Mouse (Mus musculus) T-helper 17 cell (primary cell): ENCODE results near the gene Eddm3b.

Source experiments
- in situ Hi-C, 2 experiments: fragments of 300-600 bp; cut with MboI, MseI; formaldehyde crosslinking; loops; 1 replicate in 1 of 2; 2 replicates in 1 of 2; pipeline ENCODE4 v1.15.1; 2025; ENCODE audit warnings: high pct_unique_total_duplicates in 2 of 2

Eddm3b gene

DNA sequence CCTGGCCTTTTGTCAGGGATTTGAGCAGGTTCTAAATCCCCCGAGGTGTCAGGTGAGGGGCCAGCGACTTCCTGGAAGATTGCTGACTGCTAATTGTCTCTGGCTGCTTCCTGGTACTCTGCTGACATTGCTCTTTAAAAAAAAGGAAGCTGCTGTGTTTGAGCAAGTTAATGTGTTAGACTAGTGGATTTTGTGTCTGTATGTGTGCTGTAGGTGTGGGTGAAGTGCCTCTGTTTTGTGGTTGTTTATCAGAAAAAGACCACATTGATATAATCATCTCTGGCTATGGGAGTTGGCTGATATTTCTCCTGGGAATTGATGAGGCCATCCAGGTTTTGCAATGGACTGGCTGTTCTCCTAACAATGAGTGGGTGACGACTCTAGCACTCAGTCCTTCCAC lies 20.7 kb upstream of the Eddm3b start:
- in situ Hi-C loops = no loop called here

DNA sequence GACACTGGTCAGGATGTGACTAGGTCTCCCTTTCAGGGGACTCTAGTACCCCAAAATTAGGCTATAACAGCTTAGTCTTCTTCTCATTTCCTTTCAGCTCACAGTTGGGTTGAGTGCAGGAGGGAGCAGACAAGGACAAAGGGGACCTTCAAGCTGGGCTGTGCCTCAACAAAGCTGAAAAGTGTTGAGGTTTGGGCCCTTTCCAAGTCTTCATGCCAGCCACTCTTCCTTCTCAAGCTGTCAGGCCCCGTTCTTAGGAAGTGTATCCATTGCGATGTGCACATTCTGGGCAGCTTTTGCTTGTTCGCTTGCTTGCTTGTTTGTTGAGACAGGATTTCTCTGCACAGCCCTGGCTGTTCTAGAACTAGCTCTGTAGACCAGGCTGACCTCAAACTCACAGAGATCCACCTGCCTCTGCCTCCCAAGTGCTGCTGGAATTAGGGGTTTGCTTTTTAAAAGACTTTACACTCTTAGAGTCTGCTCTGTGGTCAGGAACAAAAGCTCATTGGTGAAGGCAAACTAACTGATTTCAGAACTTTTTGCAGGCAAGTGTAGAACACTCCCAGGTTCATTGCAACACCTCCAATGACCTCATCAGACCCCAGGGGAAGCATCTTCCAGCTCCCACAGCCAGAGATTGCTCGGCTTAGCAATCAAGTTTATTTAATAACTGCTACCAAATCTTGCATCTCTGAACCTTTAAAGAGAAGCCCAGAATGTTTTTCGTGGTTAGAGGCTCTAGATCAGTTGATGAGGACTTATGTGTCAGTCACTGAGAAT lies 19.9 kb upstream of the Eddm3b start:
- in situ Hi-C loops = no loop called here

DNA sequence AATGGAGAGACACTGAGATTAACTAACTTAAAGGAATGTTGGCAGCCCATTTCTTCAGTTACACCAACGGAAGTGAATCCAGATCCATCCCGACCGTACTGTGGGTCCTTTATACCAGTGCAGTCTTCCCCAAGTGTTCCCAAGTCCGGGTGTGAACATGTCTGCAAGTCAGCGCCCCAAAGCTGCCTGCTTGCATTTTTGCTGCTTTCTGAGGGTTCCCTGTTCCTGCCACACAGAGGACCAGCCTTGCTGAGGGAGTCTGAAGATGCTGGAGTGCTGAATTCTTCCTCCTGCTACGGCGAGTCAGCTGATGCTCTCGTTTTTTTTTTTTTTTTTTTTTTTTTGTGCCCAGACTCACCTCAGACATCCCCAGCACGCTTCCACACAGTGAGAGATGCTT lies 19.3 kb upstream of the Eddm3b start:
- in situ Hi-C loops = loop anchor here (5.0 kb wide), 1 partner anchor 63 kb away; no protein-coding TSS in a partner anchor

DNA sequence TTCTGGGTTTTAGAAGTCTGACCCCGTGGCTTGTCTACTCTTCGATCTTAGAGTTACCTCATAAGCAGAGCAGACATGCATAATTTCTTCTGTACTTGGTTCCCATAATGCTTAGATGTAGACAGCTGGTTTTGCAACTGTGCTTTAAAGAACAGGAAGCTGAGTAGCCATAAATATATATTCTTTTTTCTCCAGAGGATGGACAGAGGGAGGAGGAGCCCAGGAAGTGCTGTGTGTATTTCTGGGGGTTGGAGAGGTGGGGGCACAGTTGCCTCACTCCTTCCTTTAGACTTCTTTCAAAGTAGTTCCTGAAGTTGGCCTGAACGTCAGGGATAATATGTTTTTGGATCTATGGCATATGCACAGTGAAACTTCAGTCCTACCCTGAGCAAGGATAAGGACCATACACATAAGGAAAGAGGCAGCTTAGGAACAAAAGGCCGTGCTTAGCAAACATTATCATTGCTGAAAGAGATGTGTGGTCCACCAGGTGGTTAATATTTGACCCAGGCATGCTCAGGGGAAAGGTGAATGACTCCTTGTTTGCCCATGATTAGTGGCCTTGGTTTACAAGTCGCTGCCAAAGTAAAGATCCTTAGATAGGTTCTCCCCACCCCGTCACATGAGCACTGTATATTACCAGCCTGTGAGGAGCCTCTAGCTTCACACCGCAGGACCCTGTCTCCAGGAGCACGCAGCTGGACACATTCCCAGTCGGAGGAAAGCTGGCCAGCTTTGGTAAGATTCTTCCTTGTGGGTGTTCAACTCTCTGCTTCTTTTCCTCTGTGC lies 18.3 kb upstream of the Eddm3b start:
- in situ Hi-C loops = loop anchor here (5.0 kb wide), 1 partner anchor 64 kb away; no protein-coding TSS in a partner anchor

DNA sequence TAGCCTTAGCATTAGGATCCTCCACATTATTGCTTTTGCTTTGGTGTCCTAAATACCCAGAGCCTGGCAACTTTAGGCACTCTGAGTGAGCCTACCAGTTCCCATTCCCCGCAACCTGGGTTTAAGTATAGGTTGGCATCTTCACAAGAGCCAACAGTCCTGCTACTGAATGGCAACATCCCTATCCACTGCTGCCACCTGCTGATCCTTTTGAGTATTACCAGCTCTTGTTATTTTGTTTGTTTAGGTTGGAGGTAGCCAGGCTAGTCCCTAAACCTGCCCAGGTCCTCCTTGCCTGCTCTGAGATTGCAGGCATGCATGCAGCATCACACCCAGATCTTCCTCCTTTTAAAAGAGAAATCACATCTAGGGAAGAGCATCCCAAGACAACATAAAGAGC lies 15.9 kb upstream of the Eddm3b start:
- in situ Hi-C loops = loop anchor here (5.0 kb wide), 1 partner anchor 66 kb away; no protein-coding TSS in a partner anchor

DNA sequence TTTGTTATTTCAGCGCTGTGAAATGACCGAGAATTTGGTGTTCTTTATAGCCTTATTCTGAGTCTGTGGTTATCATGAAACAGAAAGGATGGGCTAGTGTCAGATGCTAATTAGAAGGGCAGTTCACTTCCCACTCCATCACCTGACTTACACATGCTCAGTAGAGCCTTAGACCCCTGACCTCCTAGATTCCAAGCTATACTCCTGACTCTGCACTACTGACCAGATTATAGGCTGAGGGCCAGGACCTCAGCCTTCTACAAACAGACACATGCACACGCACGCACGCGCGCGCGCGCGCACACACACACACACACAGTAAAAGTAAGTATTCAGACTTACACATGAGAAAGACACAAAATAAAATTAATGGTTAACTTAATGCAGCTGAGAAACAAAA lies 15.3 kb upstream of the Eddm3b start:
- in situ Hi-C loops = loop anchor here (5.0 kb wide), 1 partner anchor 67 kb away; no protein-coding TSS in a partner anchor

DNA sequence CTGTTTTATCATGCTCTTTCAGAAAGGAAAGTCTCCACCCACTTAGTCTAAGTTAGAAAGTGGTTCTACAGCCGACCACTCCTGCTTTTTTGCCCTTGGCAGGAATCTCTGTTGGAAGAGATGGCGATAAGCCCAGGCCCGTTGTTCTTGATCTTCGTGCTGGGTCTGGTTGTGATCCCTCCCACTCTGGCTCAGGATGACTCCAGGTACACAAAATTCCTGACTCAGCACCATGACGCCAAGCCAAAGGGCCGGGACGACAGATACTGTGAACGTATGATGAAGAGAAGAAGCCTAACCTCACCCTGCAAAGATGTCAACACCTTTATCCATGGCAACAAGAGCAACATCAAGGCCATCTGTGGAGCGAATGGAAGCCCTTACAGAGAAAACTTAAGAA lies 12.9 kb upstream of the Eddm3b start:
- in situ Hi-C loops = loop anchor here (5.0 to 25.0 kb wide), 4 partner anchors 34 to 1039 kb away; no protein-coding TSS in a partner anchor

DNA sequence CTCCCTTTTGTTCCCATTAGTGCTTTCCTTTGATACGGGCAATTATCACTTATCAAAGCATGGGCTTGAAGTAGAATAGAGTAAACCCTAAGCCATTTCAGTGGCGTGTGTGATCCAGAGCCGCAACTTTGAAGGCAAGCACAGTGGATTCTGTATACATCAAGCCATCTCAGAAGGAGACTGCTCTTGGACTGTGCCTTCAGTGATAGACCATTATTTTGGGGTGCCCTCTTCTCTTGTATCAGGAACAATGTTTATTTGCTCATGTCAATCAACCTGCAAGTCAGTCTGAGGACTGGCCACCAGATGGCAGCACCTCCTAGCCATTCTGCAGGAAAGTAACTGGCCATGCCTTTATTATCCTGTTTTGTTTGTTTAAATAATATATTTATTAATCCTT lies 11.0 kb upstream of the Eddm3b start:
- in situ Hi-C loops = loop anchor here (5.0 to 25.0 kb wide), 4 partner anchors 36 to 1041 kb away; no protein-coding TSS in a partner anchor

DNA sequence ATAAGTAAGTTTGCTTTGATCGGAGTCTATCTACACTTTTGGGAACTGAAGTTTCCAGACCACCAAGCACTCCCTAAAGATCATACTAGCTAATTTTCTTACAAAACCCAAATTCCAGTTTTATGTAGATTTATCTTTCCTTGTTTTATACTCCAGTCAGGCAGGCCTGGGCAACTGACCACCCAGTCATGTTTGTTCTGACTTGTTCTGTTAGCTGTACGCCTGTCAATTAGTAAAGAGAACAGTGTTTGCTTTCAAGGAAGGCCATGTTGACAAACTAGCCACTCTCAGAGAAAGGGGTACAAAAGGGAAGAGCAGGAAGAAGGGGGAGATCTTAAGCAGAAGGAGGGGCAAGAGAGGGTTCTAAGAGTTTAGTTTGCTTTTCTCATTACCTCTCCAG lies 9.9 kb upstream of the Eddm3b start:
- in situ Hi-C loops = loop anchor here (5.0 to 25.0 kb wide), 4 partner anchors 37 to 1042 kb away; no protein-coding TSS in a partner anchor

DNA sequence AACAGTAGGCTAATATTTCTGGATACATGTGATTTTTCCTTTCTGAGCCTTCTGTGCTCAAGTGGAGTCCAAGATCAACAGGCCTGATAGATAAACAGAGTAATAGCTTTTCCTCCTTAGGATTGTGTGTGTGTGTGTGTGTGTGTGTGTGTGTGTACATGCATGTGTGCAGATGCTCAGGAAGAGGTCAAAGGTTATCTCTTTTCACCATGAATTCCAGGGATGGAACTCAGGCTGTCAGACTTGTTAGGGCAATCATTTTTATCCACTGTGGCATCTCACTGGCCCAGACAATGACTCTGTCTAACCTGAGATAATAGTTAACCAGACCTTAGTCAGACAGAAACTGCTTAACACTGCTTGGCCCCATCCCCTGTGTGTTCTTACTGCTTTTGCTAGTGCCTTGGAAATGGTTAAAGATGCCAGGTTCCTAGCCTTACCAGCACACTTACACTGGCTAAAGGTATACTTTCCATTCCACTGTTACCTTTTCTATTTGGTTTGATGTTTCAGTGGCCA lies 7.7 kb upstream of the Eddm3b start:
- in situ Hi-C loops = loop anchor here (10.0 to 25.0 kb wide), 3 partner anchors 138 to 1044 kb away; no protein-coding TSS in a partner anchor

DNA sequence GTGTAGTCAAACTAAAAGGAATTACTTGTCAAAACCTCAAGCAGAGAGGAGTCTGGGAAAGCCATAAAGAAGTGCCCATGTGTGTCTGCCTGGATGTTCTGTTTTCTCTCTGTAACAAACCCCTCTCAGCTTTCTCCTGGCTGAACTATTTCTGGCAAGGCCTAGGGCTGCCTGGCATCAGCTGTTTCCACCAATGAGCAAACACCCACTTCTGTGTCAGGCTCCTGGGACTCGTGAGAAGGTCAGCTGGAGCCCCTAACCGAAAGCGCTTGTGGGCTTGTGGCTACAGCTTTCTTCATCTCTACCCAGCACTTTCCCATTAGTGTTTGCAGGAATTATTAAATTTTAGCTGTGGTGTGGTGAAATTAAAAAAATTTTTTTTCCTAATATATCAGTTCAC lies 2.3 kb upstream of the Eddm3b start:
- in situ Hi-C loops = loop anchor here in 1 of 2 experiments (5.0 to 25.0 kb wide), 2 partner anchors 155 to 1050 kb away; no protein-coding TSS in a partner anchor

DNA sequence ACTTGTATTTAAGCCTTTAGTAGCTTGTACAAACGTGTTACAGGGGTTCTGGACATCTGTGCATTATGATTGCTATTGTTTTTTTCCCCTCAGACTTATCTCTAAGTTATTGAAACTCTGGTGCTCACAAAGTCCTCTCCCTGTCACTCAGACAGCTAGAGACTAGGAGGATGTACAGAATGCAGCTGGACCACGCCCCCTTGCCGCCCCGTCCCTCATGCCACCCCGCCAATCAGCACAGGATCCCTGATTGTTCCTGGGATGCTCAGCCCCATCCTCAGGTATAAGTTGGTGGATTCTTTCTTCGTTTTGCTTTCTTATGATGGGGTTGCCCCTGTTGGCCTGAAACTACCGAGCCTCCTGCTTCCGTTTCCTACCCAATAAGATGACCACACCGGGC lies 750 bp upstream of the Eddm3b start:
- in situ Hi-C loops = loop anchor here in 1 of 2 experiments (5.0 to 25.0 kb wide), 2 partner anchors 154 to 1051 kb away; no protein-coding TSS in a partner anchor

DNA sequence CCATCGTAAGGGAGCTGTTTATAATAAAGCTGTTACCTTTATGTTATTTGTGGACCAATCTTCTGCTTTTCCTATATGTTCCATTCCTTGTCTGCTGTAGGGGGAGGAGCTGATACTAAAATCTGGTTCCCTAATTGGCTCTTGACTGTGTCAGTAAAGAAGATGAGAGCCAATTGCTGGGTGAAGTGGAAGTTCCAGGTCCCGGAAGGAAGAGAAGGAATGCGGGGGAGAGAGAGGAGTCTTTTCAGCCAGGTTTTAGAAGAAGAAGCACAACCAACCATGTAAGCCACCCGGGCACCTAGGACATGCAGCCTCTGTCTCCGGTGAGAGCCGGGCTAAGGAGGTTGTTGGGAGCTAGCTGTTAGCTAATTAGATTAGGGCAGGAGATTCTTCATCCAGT lies 11.5 kb downstream of the Eddm3b start:
- in situ Hi-C loops = loop anchor here in 1 of 2 experiments (10.0 kb wide), 1 partner anchor 1101 kb away; no protein-coding TSS in a partner anchor

DNA sequence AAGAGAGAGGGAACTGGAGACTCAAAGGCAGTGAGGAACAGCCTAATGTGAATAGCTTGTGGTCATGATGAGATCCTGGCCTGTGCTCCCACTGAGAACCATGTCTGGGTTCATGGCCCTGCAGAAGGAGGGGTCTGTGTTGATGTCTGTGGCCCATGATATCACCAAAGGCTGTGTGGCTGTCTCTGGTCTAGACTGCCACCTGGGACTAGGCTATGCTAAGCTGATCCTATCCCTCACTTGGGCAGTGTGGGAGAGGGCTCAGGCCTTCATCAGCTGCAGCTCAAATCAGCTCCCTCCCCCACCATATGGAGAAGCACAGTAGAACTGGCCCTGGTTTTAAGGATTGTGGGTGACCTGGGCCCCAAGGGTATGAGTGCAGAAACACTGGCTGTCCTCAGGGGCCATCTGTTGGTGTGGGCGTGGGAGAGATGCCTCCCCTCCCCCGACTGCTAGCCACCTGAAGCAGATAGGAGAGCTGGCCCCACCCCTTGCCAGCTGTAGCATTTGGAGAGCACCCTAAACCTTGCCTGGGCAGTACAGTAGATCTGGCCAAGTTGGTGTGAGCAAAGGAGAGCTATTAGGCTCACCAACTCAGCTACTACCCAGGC lies 13.5 kb downstream of the Eddm3b start:
- in situ Hi-C loops = loop anchor here in 1 of 2 experiments (10.0 kb wide), 1 partner anchor 1103 kb away; no protein-coding TSS in a partner anchor

DNA sequence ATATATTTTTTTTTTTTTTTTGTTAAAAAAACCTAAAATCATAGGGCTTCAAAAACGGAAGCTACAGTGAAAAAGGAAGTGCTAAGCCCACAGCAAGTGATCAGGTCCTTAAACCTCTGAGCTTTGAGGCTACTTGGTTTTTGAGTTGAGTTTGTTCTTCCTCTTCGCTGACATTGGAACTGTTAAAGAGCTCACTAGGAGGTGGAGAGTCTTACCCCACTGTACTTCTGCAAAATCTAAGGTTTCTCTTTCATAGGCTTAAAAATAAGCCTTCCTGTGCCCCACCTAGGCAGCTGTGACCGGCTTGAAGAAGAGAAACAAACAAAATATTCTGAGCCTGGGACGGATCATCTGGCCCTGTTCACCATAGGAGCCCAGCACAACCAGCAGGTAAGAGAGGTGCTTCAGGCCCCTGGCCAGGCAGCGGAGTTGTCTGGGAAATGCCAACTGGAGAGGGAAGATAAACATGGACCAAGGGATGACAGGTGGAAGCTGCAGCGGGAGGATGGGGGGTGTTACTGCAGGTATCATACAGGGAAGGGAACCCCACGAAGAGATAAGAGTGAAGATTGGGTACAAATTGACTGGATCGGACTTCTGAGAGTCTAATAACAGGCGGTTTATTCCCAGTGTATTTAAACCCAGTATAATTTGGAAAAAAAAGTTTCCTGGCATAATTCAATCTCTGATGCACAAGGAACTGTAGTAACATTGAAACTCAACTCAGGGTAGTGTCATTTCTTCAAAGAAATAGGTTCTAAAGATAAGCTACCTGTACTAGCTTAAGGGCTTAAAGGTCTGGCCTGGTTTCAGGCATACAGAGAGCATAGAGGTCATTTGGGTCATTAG lies 14.8 kb downstream of the Eddm3b start:
- in situ Hi-C loops = loop anchor here in 1 of 2 experiments (10.0 kb wide), 1 partner anchor 1104 kb away; no protein-coding TSS in a partner anchor

DNA sequence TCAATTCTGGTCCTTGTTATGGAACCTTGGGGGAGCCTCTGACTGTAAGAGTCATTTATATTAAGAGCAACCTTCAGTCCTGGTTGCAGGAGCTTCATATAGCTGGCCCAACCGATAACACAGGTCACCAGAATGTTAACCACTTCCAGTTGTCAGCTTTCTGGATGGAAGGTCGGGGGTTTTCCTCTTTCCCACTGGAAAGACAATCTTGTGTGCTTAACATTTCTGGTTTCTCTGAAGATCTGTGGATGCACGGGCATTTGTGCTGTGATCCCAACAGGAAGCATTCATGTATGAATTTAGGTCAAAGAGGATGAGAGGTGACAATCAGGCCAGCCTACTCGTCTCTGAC lies 15.4 kb downstream of the Eddm3b start:
- in situ Hi-C loops = loop anchor here in 1 of 2 experiments (10.0 kb wide), 1 partner anchor 1105 kb away; no protein-coding TSS in a partner anchor

DNA sequence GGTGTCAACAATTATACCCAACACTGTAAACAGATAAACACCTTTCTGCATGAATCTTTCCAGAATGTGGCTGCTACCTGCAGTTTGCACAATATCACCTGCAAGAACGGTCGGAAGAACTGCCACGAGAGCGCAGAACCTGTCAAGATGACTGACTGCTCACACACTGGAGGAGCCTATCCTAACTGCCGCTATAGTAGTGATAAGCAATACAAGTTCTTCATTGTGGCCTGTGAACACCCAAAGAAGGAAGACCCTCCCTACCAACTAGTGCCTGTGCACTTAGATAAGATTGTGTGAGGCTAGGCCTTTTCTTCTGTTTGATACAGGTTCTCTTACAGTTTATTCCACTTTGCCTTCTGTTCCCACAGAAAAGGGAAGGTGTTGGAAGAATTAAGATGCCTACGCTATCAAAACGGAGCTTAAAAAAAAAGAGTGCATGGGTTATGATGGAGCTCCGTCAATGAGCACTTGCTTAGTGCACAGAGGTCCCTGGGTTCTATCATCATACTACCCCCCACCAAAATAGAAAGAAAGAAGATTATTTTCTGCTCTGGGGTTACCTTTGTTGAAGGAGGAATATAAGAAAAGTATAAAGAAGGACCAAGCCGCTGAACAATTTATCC lies 16.2 kb downstream of the Eddm3b start:
- in situ Hi-C loops = no loop called here

DNA sequence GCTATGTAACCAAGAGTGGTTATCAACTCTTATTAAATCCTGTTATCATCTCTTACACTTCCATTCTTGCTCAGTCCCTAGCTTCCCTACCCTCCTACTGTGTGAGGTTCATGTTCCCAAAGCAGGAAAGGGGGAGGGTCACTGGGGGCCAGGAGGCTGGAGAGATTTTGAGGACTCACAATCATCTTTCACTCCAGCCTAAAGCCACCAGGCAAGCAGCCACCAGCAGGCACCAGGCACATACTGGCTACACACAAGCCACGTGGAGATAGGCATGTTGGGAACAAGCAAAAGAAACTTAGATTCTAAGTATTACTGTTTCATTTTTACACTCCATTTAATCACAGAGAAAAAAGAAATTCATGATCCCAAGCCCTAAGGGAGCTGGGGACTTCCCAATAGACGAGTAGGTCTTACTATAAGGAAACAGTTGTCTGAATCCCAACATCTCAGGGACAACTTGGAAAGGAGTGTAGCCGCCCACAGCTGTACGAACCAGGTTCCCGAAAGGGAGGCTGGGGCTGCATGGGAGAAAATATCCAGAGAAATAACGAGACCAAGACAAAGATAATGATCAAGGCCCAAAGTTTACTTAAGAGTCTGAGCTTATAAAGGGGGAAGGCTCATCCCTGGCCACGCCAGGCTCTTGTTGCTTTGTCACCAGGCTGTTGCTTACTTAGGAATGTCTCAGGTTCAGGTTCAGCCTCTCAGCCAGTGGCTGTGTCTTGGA lies 17.0 kb downstream of the Eddm3b start:
- in situ Hi-C loops = no loop called here

DNA sequence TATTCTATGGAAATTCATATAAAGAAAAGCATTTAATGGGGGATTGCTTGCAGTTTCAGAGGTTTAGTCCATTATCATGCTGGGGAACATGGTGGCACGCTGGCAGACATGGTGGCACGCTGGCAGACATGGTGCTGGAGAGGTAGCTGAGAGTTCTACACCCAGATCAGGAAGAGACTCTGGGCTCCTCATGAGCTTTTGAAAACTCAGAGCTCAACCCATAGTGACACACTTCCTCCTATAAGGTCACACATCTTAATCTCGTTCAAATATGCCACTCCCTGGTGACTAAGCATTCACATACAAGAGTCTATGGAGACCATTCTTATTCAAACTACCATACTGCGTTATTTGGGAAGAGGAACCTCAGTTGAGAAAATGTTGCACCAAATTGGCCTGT lies 18.1 kb downstream of the Eddm3b start:
- in situ Hi-C loops = no loop called here
